ENCODE assay signal across 20 mouse cellular contexts in the genomic region with DNA sequence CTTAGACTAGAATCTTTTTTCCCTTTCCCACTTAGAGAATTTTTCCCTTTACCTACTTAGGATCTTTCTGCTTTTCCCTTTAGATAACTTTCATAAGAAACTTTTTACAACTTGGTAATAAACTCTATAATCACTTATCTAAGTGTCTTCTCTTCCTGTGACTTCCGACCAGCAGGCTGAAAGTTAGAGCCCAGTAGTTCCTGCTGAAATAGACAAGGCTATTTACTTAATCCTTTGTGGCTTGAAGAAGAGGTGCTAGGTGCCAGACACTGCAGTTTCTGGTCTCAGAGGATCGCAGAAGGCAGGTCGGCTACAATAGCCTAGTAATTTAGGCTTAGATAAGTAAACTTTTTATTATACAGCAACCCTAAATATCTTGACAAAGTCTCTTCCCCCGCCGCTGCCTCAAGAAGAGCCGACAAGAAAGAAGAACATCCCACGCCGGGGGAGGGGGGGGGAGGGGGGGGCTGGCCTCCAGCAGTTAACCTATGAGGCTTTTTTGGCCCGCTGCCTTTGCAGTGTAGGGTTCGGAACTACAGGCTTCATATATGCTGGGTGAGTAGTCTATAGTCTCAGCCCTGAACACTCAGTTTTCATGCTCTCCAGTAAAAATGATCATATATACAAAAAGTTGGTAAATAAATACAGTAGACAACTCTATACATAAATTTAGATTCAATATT.
"Had no signal": no experiment of that assay in that cellular context is flagged by ENCODE, and none has a peak within 500 bp of the region (broad histone marks: within the 10 kb centered on the region; RNA-seq: fewer than 3 reads in every experiment).

No protein-coding gene starts in this region.

- H3K4me3 ChIP-seq: liver, embryonic 12.5 days; megakaryocyte, embryonic 14.5 days; midbrain, embryonic 13.5 days; midbrain, embryonic 15.5 days; myocyte; neural tube, embryonic 13.5 days; neural tube, embryonic 15.5 days; stomach, embryonic 15.5 days had no signal

- H3K27me3 ChIP-seq: liver, embryonic 12.5 days; megakaryocyte, embryonic 14.5 days; midbrain, embryonic 13.5 days; midbrain, embryonic 15.5 days; neural tube, embryonic 13.5 days; neural tube, embryonic 15.5 days; stomach, embryonic 15.5 days had no signal

- H3K27ac ChIP-seq: liver, embryonic 12.5 days; liver, embryonic 14.5 days; midbrain, embryonic 13.5 days; midbrain, embryonic 15.5 days; neural tube, embryonic 13.5 days; neural tube, embryonic 15.5 days; stomach, embryonic 15.5 days; stomach, postnatal 0 days had no signal

- H3K4me1 ChIP-seq: midbrain, embryonic 13.5 days; midbrain, embryonic 15.5 days; neural tube, embryonic 13.5 days; neural tube, embryonic 15.5 days; stomach, embryonic 15.5 days had no signal

- H3K4me2 ChIP-seq: liver, embryonic 12.5 days; lung, embryonic 14.5 days; midbrain, embryonic 11.5 days; midbrain, embryonic 13.5 days; midbrain, embryonic 15.5 days; neural tube, embryonic 13.5 days; neural tube, embryonic 15.5 days; stomach, embryonic 15.5 days had no signal

- H3K9ac ChIP-seq: liver, embryonic 12.5 days; liver, embryonic 14.5 days; lung, embryonic 14.5 days; midbrain, embryonic 13.5 days; midbrain, embryonic 15.5 days; neural tube, embryonic 13.5 days; neural tube, embryonic 15.5 days; stomach, embryonic 15.5 days had no signal

- H3K9me3 ChIP-seq: liver, embryonic 12.5 days; megakaryocyte, embryonic 14.5 days; midbrain, embryonic 13.5 days; midbrain, embryonic 15.5 days; neural tube, embryonic 13.5 days; neural tube, embryonic 15.5 days; stomach, embryonic 15.5 days had no signal

- ATAC-seq: liver, embryonic 12.5 days; midbrain, embryonic 13.5 days; midbrain, embryonic 15.5 days had no signal

- H3K36me3 ChIP-seq: liver, embryonic 12.5 days; midbrain, embryonic 13.5 days; midbrain, embryonic 15.5 days; neural tube, embryonic 13.5 days; neural tube, embryonic 15.5 days; stomach, embryonic 15.5 days had no signal

- DNase-seq: lung, adult 18-20 months; lung, embryonic 14.5 days; lung, postnatal 10 days; lung, postnatal 4 days; retina, postnatal 1 day; right cerebral cortex, adult 18-20 months; right cerebral cortex, postnatal 25 days; right cerebral cortex, postnatal 4 days; thymus, adult 2 months had no signal
